Mouse (Mus musculus) myocyte (in vitro differentiated cells): ENCODE measurements around the gene Selenok.

ENCODE experiments used
- E2F4 ChIP-seq: IDR thresholded peaks from one replicate; pipeline ENCODE4 v1.6.1; 2011; ENCODE audit warnings: mild to moderate bottlenecking, control low read depth, moderate library complexity; ENCODE audit not compliant: insufficient read depth
- MAX ChIP-seq: IDR thresholded peaks from one replicate; pipeline ENCODE4 v1.6.1; 2011; ENCODE audit warnings: low read depth, mild to moderate bottlenecking, control low read depth
- MYOG ChIP-seq, 3 experiments: IDR thresholded peaks; one replicate each; pipeline ENCODE4 v1.6.1; 2011; ENCODE audit warnings: control low read depth in 2 of 3, low read depth in 2 of 3, mild to moderate bottlenecking in 2 of 3; ENCODE audit not compliant: insufficient read length in 2 of 3, control insufficient read depth in 1 of 3, insufficient read depth in 1 of 3
- POLR2A ChIP-seq: IDR thresholded peaks from one replicate; pipeline ENCODE4 v1.6.1; 2011; ENCODE audit warnings: low read depth, mild to moderate bottlenecking, control low read depth, moderate library complexity; ENCODE audit not compliant: insufficient read length
- POLR2AphosphoS2 ChIP-seq: IDR thresholded peaks from one replicate; pipeline ENCODE4 v1.6.1; 2011; ENCODE audit warnings: low read depth, control low read depth; ENCODE audit not compliant: insufficient read length
- TCF12 ChIP-seq: IDR thresholded peaks from one replicate; pipeline ENCODE4 v1.6.1; 2011; ENCODE audit warnings: mild to moderate bottlenecking, control low read depth; ENCODE audit not compliant: poor library complexity, insufficient read depth, severe bottlenecking
- USF1 ChIP-seq: IDR thresholded peaks from one replicate; pipeline ENCODE4 v1.6.1; 2011; ENCODE audit warnings: low read depth, mild to moderate bottlenecking, control low read depth, moderate library complexity

GRCm38 (mm10) chr14:29986096-29986495 lies 18.0 kb downstream of the Selenok start:
- no peak for TF ChIP-seq POLR2A
- TF ChIP-seq MYOG (IDR thresholded peaks at IDR 0.05; ENCODE audit: control insufficient read depth in 1 of 3, insufficient read depth in 1 of 3, insufficient read length in 2 of 3, low read depth in 2 of 3), result no peak
- TF ChIP-seq POLR2AphosphoS2, result no peak
- no peak for TF ChIP-seq E2F4
- TF ChIP-seq USF1, result no peak
- no peak for TF ChIP-seq MAX
- no peak for TF ChIP-seq TCF12
